Mouse (Mus musculus): ENCODE data around the gene Myo5c.

DNA sequence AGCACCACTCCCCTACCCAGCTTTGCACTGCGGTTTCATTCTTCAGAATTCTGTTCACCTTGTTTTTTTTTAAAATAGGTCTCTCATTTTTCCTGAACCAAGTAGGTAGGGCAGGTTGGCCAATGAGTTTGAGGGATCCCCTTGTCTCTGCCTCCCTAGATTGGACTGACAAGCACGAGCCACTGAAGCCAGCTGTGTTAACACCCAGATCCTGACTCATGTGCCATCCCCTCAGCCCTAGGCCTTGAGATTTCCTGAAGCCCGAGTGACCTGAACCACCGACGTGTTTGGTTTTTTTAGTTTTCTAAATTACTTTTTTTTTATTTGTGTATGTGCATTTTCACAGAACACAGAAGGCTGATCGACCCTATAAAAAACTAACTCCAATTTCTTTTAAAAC, 85.0 kb downstream of the Myo5c start:
- TF ChIP-seq CTCF (IDR thresholded peaks at IDR 0.05 in 2 of 3, conservative IDR thresholded peaks at IDR 0.05 in 1 of 3; ENCODE audit: control insufficient read depth in 1 of 3, insufficient read depth in 1 of 3, low read depth in 2 of 3, low read length in 3 of 3, poor library complexity in 1 of 3, severe bottlenecking in 1 of 3) (no peak), GATA1 (IDR thresholded peaks at IDR 0.05; ENCODE audit: low read depth, low read length) (no peak), ZMIZ1 (IDR thresholded peaks at IDR 0.05; ENCODE audit: low read depth, low read length) (no peak), E2F4 (IDR thresholded peaks at IDR 0.05; ENCODE audit: borderline replicate concordance, low read depth, low read length) (no peak), USF1 (IDR thresholded peaks at IDR 0.05; ENCODE audit: low read depth, low read length) (no peak), POLR2A (IDR thresholded peaks at IDR 0.05; ENCODE audit: control insufficient read depth in 1 of 2, insufficient read depth in 1 of 2, low read depth in 1 of 2, low read length in 2 of 2, poor library complexity in 1 of 2) (no peak), TBP (IDR thresholded peaks at IDR 0.05; ENCODE audit: low read depth, low read length) (no peak)

Data from MEL (cell line).